Mouse (Mus musculus) induced T-regulatory cell, adult 2 months (primary cell): ENCODE data around the gene Hist1h4h.
"Not testable (repeated sequence)": the region's sequence is repeated elsewhere in the genome, so short reads cannot be mapped to it uniquely, and the experiment has no call there.

ENCODE experiments used
- DNase-seq: peaks from one replicate; pipeline ENCODE4 v3.0.0-alpha.2; 2012; ENCODE audit warnings: low read depth

The Hist1h4h gene

DNA sequence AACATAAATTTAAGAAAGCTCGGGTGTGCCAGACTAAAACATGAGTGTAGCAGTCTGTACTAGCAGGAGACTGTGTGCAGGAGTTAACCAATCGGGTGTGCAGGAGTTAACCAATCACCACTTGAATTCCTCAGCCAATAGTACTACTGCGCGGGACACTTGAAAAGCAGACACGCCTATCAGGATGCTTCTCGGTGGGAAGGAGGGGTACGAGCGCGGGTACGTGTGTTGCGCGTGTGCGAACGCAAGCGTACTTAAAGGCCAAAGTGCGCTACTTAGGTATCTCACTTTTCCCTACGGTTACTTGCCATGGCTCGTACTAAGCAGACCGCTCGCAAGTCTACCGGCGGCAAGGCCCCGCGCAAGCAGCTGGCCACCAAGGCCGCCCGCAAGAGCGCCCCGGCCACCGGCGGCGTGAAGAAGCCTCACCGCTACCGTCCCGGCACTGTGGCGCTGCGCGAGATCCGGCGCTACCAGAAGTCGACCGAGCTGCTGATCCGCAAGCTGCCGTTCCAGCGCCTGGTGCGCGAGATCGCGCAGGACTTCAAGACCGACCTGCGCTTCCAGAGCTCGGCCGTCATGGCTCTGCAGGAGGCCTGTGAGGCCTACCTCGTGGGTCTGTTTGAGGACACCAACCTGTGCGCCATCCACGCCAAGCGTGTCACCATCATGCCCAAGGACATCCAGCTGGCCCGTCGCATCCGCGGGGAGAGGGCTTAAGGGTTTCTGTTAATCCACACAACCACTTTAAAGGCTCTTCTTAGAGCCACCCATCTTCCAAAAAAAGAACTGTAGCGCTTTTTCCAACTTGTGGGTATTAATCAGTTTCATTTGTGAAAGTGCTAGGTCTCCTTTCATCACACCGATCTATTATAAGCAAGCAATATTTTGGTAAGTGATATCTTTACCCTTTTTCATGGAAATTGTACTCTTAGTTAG, 4.6 kb downstream of the Hist1h4h start, which contains the start of gene Hist1h3g:
Gene Hist1h3g, plus strand, starts transcription at position 286 of the 939 bp plus-strand sequence.
- peak; percentile 96 for DNase-seq

DNA sequence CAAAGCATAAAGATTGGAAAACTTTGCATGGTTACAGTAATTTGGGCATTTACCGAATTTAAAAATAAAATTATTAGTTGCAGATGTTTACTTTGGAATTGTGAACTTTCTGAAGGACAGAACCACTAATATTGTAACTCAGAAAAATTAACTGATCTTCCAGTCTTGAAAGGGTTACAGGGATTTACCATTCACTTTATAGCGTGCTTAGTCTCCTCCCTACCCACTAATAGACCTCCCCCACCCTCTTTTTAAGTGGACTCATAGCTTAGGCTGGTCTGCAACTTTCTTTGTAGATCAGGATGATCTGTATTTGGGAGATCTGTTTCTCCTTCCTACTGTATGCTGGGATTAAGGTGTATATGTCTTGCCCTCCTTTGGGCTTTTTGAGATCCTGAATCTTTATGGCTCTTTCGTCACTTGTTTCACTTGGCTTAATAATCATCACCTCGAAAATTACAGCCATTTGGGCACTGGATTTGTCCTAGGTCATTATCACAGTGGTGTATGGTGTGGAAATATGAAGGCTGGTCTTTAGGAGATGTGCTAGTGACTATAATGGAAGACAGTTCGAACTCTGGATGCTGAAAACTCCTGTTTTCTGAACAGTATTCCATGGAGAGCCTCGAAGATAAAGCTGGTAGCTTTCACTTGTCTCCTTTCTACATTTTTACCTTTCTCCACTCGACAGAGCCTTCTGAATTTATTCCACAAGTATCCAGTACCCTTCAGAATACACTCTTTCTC, 5.4 kb downstream of the Hist1h4h start:
- DNase-seq: no peak

DNA sequence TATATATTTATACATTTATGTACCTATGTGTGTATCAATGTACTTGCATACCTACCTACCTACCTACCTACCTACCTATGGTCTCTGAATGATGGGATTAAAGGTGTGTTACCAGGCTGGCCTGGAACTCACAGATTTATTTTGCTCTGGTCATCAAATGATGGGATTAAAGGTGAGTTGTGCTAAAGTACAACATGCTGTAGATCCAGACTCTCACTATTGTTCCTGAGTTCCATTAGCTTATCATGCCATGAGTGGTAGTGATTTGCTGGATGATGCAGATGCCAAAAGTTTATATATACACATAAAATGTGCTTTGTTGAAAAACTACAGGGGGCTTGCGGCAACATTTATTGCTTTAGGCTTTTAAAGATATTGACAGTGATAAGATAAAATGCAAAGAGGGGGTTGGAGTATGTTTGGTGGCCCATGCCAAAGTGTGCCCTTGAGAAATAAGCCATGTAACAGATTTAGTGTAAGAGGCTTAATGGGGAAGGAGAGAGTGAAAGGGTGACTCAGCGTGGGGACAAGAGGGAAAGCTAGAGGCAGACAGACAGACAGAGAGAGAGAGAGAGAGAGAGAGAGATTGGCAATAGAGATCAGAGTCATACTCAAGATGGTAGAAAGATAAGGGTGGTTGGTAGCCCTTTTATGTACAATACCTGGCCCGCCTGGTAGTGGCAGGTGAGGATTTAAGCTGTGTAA, 6.3 kb downstream of the Hist1h4h start:
- no peak for DNase-seq

DNA sequence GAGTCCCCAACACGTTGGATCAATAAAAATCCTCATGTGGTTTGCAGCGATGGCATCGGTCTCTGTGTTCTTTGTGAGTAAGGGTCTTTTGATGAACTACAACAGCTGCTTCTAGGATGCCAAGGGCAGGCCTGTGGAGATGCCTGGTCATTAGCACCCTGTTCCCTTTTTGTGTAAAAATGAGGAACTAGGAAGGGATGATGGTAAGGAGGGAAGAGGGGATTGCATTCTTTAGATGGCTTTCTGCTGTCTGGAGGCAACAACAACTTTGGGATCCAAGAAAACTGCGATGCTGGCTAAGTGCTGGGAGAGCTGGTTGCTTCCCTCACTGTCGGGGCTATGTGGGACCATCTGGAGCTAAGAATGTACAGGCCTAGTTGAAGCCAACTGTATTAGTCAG, 7.4 kb downstream of the Hist1h4h start:
- no peak for DNase-seq

DNA sequence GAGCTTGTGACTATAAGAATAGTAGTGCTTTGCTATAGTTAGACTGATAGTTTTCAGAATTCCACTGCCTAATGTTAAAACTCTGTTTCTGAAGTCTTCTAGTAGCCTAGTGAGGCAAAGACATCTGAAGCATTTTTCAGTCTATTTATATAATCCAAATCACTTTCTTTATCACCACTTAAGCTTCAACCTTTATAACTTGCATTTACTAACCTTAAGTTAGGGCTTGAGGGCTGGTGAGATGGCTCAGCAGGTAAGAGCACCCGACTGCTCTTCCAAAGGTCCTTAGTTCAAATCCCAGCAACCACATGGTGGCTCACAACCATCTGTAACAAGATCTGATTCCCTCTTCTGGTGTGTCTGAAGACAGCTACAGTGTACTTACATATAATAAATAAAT, 9.0 kb downstream of the Hist1h4h start:
- DNase-seq: not testable (repeated sequence)

DNA sequence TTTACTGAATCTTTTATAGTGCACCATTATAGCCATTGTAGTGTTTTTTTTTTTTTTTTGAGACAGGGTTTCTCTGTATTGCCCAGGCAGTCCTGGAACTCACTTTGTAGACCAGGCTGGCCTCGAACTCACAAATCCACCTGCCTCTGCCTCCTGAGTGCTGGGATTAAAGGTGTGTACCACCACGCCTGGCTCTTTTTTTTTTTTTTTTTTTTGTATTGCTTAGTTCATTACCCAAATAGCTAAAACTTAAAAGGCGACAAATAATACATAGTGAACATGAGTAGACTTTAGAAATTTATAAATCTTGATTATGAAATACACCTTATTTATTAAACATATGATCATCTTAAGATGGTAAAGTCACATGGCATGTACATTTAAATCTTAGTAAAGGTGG, 10.6 kb downstream of the Hist1h4h start:
- DNase-seq: no peak

DNA sequence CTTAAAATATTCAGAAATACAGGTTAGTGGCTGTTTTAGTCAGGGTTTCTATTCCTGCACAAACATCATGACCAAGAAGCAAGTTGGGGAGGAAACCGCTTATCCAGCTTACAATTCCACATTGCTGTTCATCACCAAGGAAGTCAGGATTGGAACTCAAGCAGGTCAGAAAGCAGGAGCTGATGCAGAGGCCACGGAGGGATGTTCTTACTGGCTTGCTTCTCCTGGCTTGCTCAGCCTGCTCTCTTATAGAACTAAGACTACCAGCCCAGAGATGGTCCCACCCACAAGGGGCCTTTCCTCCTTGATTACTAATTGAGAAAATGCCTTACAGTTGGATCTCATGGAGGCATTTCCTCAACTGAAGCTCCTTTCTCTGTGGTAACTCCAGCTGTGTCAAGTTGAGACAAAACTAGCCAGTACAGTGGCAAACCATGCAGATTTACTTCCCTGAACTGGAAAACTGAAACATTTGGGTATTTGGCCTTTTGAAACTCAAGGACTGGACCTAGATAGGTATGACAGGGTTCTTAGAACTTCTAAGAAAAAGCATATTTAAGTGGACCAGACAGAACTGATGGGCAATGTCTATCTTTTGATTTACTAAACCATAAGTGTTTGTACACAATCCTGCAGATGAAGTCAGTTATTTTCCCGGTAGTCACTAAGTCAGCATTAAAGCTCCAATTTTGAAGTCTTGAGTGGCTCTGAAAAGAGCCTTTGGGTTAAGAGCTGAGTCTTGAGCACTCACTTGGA, 11.6 kb downstream of the Hist1h4h start:
- DNase-seq: peak; percentile 62

DNA sequence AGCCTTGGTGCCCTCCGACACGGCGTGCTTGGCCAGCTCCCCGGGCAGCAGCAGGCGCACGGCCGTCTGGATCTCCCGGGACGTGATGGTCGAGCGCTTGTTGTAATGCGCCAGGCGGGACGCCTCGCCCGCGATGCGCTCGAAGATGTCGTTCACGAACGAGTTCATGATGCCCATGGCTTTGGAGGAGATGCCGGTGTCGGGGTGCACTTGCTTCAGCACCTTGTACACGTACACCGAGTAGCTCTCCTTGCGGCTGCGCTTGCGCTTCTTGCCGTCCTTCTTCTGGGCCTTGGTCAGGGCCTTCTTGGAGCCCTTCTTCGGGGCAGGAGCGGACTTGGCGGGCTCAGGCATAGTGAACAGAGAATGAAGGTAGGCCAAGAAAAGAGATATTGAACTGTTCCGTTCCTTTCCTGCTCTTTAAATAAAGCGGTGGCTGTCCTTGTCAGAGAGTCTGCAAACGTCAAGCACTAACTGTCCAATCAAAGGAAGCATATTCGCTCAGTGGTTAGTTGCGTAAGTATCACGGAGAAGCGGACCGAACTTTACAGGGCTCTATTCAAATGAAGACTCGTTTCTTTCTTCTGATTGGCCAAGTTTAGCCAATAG, 12.3 kb downstream of the Hist1h4h start, which contains the start of gene Hist1h2bh:
Gene Hist1h2bh, minus strand, starts transcription at position 394 of the 609 bp plus-strand sequence.
- DNase-seq: peak; percentile 96

DNA sequence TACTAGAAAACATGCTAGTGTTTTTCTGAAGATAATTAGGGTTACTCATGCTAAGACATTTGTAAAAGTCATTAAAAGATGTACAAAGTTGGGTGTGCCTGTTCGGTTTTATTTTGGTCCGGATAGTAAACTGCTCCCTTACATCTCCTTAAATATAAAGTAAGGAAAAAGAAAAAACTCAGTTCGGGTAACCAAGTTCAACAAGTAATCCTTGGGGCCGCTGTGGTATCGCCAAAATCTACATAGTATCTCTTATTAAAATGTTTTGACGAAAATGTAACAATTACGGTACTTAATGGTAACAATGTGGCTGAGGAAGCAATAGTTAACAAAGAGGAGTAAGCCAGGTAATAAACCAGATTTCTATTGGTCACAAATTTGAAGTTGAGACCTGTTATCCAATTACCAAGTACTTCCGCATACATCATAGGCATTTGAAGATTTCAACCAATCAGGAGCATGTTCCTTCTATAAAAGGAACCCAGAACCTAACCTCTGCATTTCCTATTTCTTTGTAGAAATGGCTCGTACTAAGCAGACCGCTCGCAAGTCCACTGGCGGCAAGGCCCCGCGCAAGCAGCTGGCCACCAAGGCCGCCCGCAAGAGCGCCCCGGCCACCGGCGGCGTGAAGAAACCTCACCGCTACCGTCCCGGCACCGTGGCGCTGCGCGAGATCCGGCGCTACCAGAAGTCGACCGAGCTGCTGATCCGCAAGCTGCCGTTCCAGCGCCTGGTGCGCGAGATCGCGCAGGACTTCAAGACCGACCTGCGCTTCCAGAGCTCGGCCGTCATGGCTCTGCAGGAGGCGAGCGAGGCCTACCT, 13.3 kb downstream of the Hist1h4h start, which contains the start of gene Hist1h3f:
Gene Hist1h3f, plus strand, starts transcription at position 88 of the 822 bp plus-strand sequence.
- DNase-seq: peak; percentile 97

DNA sequence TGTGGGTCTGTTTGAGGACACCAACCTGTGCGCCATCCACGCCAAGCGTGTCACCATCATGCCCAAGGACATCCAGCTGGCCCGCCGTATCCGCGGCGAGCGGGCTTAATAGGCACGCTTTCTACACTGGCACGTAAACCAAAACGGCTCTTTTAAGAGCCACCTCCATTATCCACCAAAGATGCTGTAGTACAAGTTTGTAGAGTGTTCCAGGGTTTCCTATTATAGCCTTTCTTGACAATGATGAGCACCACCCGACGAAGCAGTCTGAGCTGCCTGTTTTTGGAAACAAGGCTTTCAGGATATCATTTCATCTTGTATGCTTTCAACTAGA, 13.9 kb downstream of the Hist1h4h start:
- DNase-seq: peak; percentile 57

DNA sequence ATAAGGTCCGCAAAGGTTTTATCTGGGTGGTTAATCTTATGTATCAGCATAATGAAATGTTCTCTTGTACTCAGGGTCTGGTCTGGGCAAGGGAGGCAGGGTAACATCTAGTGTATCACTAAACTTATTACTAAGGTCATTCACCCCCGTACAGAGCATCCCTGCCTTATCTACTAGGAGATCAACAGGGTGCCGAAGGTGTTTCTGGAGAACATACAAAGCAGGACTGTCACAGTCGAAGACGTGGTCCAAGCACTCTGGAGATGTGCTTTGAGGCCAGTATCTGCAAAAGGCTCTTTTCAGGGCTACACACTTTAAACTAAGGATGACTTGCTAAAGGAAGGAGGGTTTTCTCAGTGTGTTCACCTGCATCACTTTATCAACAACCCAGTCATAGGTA, 15.8 kb downstream of the Hist1h4h start:
- DNase-seq: no peak

DNA sequence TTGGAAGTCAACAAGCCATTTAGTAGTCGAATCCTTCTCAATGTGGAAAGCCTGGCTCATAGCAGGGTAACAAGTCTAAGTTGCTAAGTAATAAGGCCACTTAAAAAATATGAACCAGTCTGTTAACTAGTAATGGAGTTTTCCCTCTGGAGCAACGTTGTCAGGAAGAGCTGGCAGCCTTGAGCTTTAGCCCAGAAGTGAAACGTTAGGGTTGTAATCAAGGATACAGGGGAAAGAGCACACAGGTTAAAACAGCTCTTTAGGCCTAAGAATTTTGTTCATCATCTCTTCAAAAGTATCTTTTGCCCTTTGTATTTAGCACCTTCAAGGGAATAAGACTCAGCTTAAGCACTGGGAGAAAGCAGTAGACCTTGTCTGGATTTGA, 19.9 kb downstream of the Hist1h4h start:
- DNase-seq: no peak

DNA sequence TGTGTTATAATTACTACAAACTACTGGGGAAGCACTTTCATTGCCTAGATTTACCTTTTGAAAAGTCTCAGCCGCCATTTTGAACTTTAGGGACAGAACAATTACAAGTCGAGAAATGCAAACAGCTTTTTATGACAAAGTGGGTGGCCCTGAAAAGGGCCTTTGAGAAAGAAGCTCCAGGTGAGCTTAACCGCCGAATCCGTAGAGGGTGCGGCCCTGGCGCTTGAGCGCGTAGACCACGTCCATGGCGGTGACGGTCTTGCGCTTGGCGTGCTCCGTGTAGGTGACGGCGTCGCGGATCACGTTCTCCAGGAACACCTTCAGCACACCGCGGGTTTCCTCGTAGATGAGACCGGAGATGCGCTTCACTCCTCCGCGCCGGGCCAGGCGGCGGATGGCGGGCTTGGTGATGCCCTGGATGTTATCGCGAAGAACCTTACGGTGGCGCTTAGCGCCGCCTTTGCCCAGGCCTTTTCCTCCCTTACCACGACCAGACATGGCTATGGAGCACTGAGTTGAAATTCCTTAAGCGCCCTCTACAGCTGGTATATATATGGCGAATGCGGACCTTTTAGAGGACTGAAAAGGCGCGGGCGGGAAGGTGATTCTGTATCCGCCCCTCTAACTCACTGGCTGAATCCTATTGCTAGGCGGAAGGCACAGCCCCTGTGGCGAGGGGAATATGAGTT, 20.4 kb downstream of the Hist1h4h start, which contains the start of gene Hist1h4f:
Gene Hist1h4f, minus strand, starts transcription at position 503 of the 689 bp plus-strand sequence.
- DNase-seq: peak; percentile 93

DNA sequence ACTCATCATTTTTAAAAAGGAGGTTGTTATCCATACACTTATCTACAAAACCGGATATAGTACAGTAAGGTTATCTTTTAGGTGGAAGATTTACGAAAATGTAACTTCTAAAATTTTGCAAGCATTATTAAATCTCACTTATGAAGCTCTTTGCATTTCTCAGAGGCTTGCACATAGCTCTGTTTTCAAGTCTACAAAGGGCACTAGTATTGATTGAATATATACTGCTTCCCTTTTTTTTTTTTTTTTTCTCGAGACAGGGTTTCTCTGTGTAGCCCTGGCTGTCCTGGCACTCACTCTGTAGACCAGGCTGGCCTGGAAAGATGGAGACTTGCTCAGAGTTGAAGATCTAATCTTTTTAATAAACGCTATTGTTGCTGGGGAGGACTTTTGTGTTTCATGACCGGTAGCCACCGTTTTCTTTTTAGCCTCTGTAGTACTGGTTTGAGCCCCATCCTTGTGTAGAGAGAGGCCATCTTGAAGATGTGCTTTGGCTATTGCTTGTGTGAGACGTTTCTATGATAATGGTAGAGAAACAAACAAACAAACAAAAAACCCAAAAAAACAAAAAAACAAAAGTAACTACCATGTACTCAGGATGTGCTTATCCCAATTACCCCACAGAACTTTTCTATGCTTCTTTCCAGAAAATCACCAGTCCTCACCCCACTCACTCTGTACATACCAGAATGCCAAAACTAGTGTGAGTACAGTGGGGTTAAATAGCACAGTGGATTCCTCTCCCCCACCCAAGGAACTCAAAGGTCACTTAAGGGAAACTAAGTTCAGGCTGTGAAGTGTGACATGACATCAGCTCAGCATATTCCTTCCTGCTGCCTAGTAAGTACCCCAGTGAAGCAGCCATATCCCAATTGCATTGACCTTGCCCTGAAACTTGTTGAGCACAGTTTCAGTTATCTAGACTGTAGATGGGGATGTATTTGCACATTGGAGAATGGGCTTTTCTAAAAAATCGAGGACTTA, 21.4 kb downstream of the Hist1h4h start:
- peak; percentile 41 for DNase-seq

DNA sequence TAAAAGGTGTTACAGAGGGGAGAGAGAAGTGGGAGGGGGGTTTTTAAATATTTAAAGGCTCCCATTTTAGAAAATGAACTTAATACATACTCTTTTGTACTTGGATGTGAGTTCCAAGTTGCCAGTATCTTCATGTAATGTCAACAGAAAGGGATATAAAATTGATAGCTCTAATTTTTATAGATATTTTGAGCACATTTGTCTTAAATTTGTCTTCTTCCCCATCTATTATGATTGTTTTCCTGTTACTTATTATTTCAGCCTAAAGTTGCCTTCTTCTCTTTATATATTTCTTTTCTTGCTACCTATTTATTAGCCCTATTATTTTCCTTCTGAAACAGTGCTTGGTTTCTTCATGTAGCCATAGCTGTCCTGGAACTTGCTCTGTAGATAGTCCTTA, 22.1 kb downstream of the Hist1h4h start, which contains the start of gene Hist1h1d:
Gene Hist1h1d, plus strand, starts transcription at position 301 of the 400 bp plus-strand sequence.
- DNase-seq: no peak

DNA sequence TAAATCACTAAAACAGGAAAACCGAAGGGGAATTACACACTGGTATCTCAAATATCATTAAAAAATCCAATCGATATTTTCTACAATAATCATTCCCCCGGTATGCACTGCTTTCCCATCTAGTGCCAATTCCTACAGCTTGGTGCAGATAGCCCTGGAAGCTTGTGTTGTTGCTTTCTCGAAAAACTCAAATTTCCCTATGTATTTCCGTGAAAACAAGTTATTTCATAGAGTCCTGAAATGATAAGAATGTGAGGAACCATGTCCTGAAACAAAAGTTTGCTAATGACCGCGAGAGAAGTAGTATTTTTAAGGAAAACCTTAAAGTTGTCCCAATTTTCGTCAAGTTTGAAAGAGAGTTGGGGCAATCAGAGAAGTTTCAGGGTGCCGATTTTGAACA, 23.5 kb downstream of the Hist1h4h start:
- no peak for DNase-seq

DNA sequence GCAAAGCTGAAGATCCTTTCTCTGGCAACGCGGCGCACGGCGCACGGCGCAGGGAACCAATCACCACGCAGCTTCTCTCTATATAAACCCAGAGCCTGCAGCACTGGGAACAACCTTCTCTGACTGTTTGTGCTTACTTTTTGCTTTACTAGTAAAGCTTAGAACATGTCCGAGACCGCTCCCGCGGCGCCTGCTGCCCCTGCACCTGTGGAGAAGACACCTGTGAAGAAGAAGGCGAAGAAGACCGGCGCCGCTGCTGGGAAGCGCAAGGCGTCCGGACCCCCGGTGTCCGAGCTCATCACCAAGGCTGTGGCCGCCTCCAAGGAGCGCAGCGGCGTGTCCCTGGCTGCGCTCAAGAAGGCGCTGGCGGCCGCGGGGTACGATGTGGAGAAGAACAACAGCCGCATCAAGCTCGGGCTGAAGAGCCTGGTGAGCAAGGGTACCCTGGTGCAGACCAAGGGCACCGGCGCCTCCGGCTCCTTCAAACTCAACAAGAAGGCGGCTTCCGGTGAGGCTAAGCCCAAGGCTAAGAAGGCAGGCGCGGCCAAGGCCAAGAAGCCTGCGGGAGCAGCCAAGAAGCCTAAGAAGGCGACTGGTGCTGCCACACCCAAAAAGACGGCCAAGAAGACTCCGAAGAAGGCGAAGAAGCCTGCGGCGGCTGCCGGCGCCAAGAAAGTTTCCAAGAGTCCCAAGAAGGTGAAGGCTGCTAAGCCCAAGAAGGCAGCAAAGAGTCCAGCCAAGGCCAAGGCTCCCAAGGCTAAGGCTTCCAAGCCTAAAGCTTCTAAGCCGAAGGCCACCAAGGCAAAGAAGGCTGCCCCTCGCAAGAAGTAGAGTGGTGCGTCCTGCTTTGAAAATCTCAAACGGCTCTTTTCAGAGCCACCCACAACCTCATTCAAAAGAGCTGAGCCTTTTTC, 24.3 kb downstream of the Hist1h4h start:
- peak; percentile 88 for DNase-seq
